Mouse (Mus musculus) kidney, postnatal 4 days (tissue): Measurements from ENCODE around the gene Plekhn1.

Source experiments
- DNase-seq, 2 experiments: peaks; one replicate each; pipeline ENCODE4 v3.0.0; 2021; ENCODE audit warnings: mixed read lengths in 2 of 2

Plekhn1 gene

GRCm38 (mm10) chr4:156209963-156210635 lies 24.6 kb downstream of the Plekhn1 start:
- no peak for DNase-seq

- DNase-seq: no peak
These were observed 25.8 kb downstream of the Plekhn1 start for GRCm38 (mm10) chr4:156208872-156209271.

GRCm38 (mm10) chr4:156203413-156204131 lies 31.1 kb downstream of the Plekhn1 start:
- DNase-seq: peak; percentile 59 to 70

GRCm38 (mm10) chr4:156203001-156203412 lies 31.6 kb downstream of the Plekhn1 start, which contains the start of gene AW011738:
TSS of gene AW011738 (plus strand) at chr4:156203304.
- peak; percentile 82 to 88 for DNase-seq

- no peak for DNase-seq
These were observed 32.2 kb downstream of the Plekhn1 start for GRCm38 (mm10) chr4:156202462-156202893.

- no peak for DNase-seq
These were observed 33.8 kb downstream of the Plekhn1 start, which contains the start of gene Isg15 for GRCm38 (mm10) chr4:156200623-156201475. TSS of gene Isg15 (minus strand) at chr4:156200818.

- peak; percentile 96 to 98 for DNase-seq
These were observed 36.8 kb downstream of the Plekhn1 start for GRCm38 (mm10) chr4:156197829-156198205.

GRCm38 (mm10) chr4:156197131-156197828 lies 37.4 kb downstream of the Plekhn1 start, which contains the start of gene Agrn:
TSS of gene Agrn (minus strand) at chr4:156197488.
- DNase-seq: peak; percentile 80 to 88

- DNase-seq: peak; percentile 85 to 90
These were observed 38.5 kb downstream of the Plekhn1 start for GRCm38 (mm10) chr4:156195927-156196870.

GRCm38 (mm10) chr4:156194346-156194745 lies 40.3 kb downstream of the Plekhn1 start:
- no peak for DNase-seq

- DNase-seq: no peak
These were observed 40.8 kb downstream of the Plekhn1 start for GRCm38 (mm10) chr4:156193906-156194305.

- DNase-seq: peak; percentile 52 to 75
These were observed 41.5 kb downstream of the Plekhn1 start for GRCm38 (mm10) chr4:156193200-156193590.

GRCm38 (mm10) chr4:156192421-156193199 lies 42.0 kb downstream of the Plekhn1 start:
- peak; percentile 71 to 84 for DNase-seq

GRCm38 (mm10) chr4:156188811-156189323 lies 45.8 kb downstream of the Plekhn1 start:
- peak; percentile 77 to 89 for DNase-seq

- DNase-seq: no peak
These were observed 46.4 kb downstream of the Plekhn1 start for GRCm38 (mm10) chr4:156188162-156188810.

- peak; percentile 34 to 60 for DNase-seq
These were observed 48.5 kb downstream of the Plekhn1 start for GRCm38 (mm10) chr4:156185950-156186850.

- no peak for DNase-seq
These were observed 49.2 kb downstream of the Plekhn1 start for GRCm38 (mm10) chr4:156185456-156185949.
